Mouse (Mus musculus): ENCODE data around the gene Slc25a39. TPM values are rescaled to one million over a fixed set of nuclear protein-coding genes. Genes with fewer than 3 reads are reported as not detected.
"Not testable (repeated sequence)": the region's sequence is repeated elsewhere in the genome, so short reads cannot be mapped to it uniquely, and the experiment has no call there.

Slc25a39 gene
- polyA plus RNA-seq, 1 experiment from 2014 or later: 173 TPM

- Histone ChIP-seq H3K4me3 (no peak overlapping the region), H3K9ac (replicated peaks) (no peak overlapping the region), H3K27me3 (peaks cover 14% of the 10 kb centered on the region), H3K9me3 (no peaks in the 10 kb centered on the region), H3K4me1 (peaks cover 11% of the 10 kb centered on the region), H3K4me2 (replicated peaks) (no peak overlapping the region), H3K27ac (replicated peaks) (no peak overlapping the region), H3K36me3 (no peaks in the 10 kb centered on the region)
- no peak for ATAC-seq (ENCODE audit: low FRiP score, low read depth)
- WGBS: 86% methylated on average over 8 of the region's 8 CpGs
These were observed 18.0 kb upstream of the Slc25a39 start for GRCm38 (mm10) chr11:102425555-102426316.

GRCm38 (mm10) chr11:102424666-102425065 lies 16.9 kb upstream of the Slc25a39 start:
- WGBS: 79% methylated on average over 6 of the region's 6 CpGs
- ATAC-seq (ENCODE audit: low FRiP score, low read depth): no peak
- Histone ChIP-seq H3K9ac (replicated peaks) (no peak overlapping the region), H3K27me3 (peaks cover 13% of the 10 kb centered on the region), H3K4me1 (peaks cover 2% of the 10 kb centered on the region), H3K9me3 (no peaks in the 10 kb centered on the region), H3K36me3 (no peaks in the 10 kb centered on the region), H3K4me3 (no peak overlapping the region), H3K4me2 (replicated peaks) (no peak overlapping the region), H3K27ac (replicated peaks) (no peak overlapping the region)

GRCm38 (mm10) chr11:102421559-102421958 lies 13.8 kb upstream of the Slc25a39 start:
- no peak overlapping the region for H3K9ac ChIP-seq (replicated peaks)
- no peaks in the 10 kb centered on the region for H3K9me3 ChIP-seq
- 67% methylated on average over 8 of the region's 8 CpGs for WGBS
- no peak overlapping the region for H3K4me3 ChIP-seq
- no peaks in the 10 kb centered on the region for H3K36me3 ChIP-seq
- ATAC-seq (ENCODE audit: low FRiP score, low read depth): no peak
- H3K4me1 ChIP-seq: no peaks in the 10 kb centered on the region
- no peak overlapping the region for H3K4me2 ChIP-seq (replicated peaks)
- no peak overlapping the region for H3K27ac ChIP-seq (replicated peaks)
- H3K27me3 ChIP-seq: peaks cover 4% of the 10 kb centered on the region; the same call in 1 of the 2 replicates

GRCm38 (mm10) chr11:102418887-102419286 lies 11.1 kb upstream of the Slc25a39 start:
- Histone ChIP-seq H3K4me3 (no peak overlapping the region), H3K4me1 (no peaks in the 10 kb centered on the region), H3K9ac (replicated peaks) (no peak overlapping the region), H3K36me3 (no peaks in the 10 kb centered on the region), H3K4me2 (replicated peaks) (no peak overlapping the region), H3K27me3 (peaks cover 4% of the 10 kb centered on the region; the same call in 1 of the 2 replicates), H3K9me3 (no peaks in the 10 kb centered on the region), H3K27ac (replicated peaks) (no peak overlapping the region)
- ATAC-seq (ENCODE audit: low FRiP score, low read depth): no peak

GRCm38 (mm10) chr11:102417160-102417559 lies 9.4 kb upstream of the Slc25a39 start:
- Histone ChIP-seq H3K4me3 (no peak overlapping the region), H3K27me3 (peaks cover 4% of the 10 kb centered on the region; the same call in 1 of the 2 replicates), H3K36me3 (no peaks in the 10 kb centered on the region), H3K4me1 (no peaks in the 10 kb centered on the region), H3K9ac (replicated peaks) (no peak overlapping the region), H3K4me2 (replicated peaks) (no peak overlapping the region), H3K27ac (replicated peaks) (no peak overlapping the region), H3K9me3 (no peaks in the 10 kb centered on the region)
- 87% methylated on average over 1 of the region's 1 CpGs for WGBS
- no peak for ATAC-seq (ENCODE audit: low FRiP score, low read depth)

GRCm38 (mm10) chr11:102415034-102415802 lies 7.5 kb upstream of the Slc25a39 start:
- Histone ChIP-seq H3K36me3 (no peaks in the 10 kb centered on the region), H3K4me1 (0 out of 2 replicates have a peak, but pooled peaks cover 3% of the 10 kb centered on the region), H3K9me3 (no peaks in the 10 kb centered on the region), H3K27ac (replicated peaks) (no peak overlapping the region), H3K27me3 (no peaks in the 10 kb centered on the region; the same call in 1 of the 2 replicates), H3K4me3 (no peak overlapping the region), H3K9ac (replicated peaks) (no peak overlapping the region), H3K4me2 (replicated peaks) (no peak overlapping the region)
- no peak for ATAC-seq (ENCODE audit: low FRiP score, low read depth)
- WGBS: 71% methylated on average over 10 of the region's 10 CpGs

- Histone ChIP-seq H3K27ac (replicated peaks) (no peak overlapping the region), H3K4me3 (no peak overlapping the region), H3K9me3 (no peaks in the 10 kb centered on the region), H3K27me3 (no peaks in the 10 kb centered on the region; the same call in 1 of the 2 replicates), H3K9ac (replicated peaks) (no peak overlapping the region), H3K4me1 (0 out of 2 replicates have a peak, but pooled peaks cover 3% of the 10 kb centered on the region), H3K4me2 (replicated peaks) (no peak overlapping the region), H3K36me3 (no peaks in the 10 kb centered on the region)
- WGBS: 74% methylated on average over 8 of the region's 8 CpGs
- ATAC-seq (ENCODE audit: low FRiP score, low read depth): no peak
These were observed 5.3 kb upstream of the Slc25a39 start for GRCm38 (mm10) chr11:102413059-102413458.

GRCm38 (mm10) chr11:102411704-102412103 lies 4.0 kb upstream of the Slc25a39 start:
- no peak for ATAC-seq (ENCODE audit: low FRiP score, low read depth)
- H3K9ac ChIP-seq (replicated peaks): no peak overlapping the region

GRCm38 (mm10) chr11:102411061-102411460 lies 3.3 kb upstream of the Slc25a39 start:
- ATAC-seq (ENCODE audit: low FRiP score, low read depth): no peak
- H3K4me3 ChIP-seq: no peak overlapping the region
- WGBS: 87% methylated on average over 3 of the region's 3 CpGs
- no peaks in the 10 kb centered on the region for H3K9me3 ChIP-seq
- no peak overlapping the region for H3K9ac ChIP-seq (replicated peaks)
- H3K4me1 ChIP-seq: peaks cover 17% of the 10 kb centered on the region
- H3K27me3 ChIP-seq: no peaks in the 10 kb centered on the region; the same call in 1 of the 2 replicates
- H3K27ac ChIP-seq (replicated peaks): no peak overlapping the region
- no peak overlapping the region for H3K4me2 ChIP-seq (replicated peaks)
- H3K36me3 ChIP-seq: no peaks in the 10 kb centered on the region

More at GRCm38 (mm10) chr11:102411704-102412103, 4.0 kb upstream of the Slc25a39 start:
- Histone ChIP-seq H3K36me3 (no peaks in the 10 kb centered on the region), H3K27ac (replicated peaks) (no peak overlapping the region), H3K4me1 (peaks cover 10% of the 10 kb centered on the region), H3K4me2 (replicated peaks) (no peak overlapping the region), H3K9me3 (no peaks in the 10 kb centered on the region), H3K27me3 (no peaks in the 10 kb centered on the region; the same call in 1 of the 2 replicates), H3K4me3 (no peak overlapping the region)
- WGBS: 9% methylated on average over 11 of the region's 11 CpGs

GRCm38 (mm10) chr11:102410345-102410744 lies 2.6 kb upstream of the Slc25a39 start:
- H3K9ac ChIP-seq (replicated peaks); H3K27ac ChIP-seq (replicated peaks); H3K36me3 ChIP-seq; H3K27me3 ChIP-seq; H3K4me3 ChIP-seq; ATAC-seq (ENCODE audit: low FRiP score, low read depth); H3K9me3 ChIP-seq; H3K4me2 ChIP-seq (replicated peaks): not testable (repeated sequence)
- WGBS: 96% methylated on average over 3 of the region's 3 CpGs
- H3K4me1 ChIP-seq: peaks cover 24% of the 10 kb centered on the region

- peaks cover 29% of the 10 kb centered on the region for H3K4me1 ChIP-seq
- WGBS: 79% methylated on average over 3 of the region's 3 CpGs
- H3K4me2 ChIP-seq (replicated peaks): no peak overlapping the region
- no peak overlapping the region for H3K4me3 ChIP-seq
- H3K27ac ChIP-seq (replicated peaks): no peak overlapping the region
- H3K9ac ChIP-seq (replicated peaks): no peak overlapping the region
- no peaks in the 10 kb centered on the region for H3K9me3 ChIP-seq
- H3K36me3 ChIP-seq: no peaks in the 10 kb centered on the region
- H3K27me3 ChIP-seq: no peaks in the 10 kb centered on the region; the same call in 1 of the 2 replicates
- ATAC-seq (ENCODE audit: low FRiP score, low read depth): no peak
These were observed 2.1 kb upstream of the Slc25a39 start for GRCm38 (mm10) chr11:102409795-102410330.

All from midbrain, embryonic 12.5 days (tissue).